Mouse (Mus musculus): ENCODE measurements around the gene Pmpca. TPM values are rescaled to one million over a fixed set of nuclear protein-coding genes. Genes with fewer than 3 reads are reported as not detected.

Pmpca gene
- 142 and 149 TPM in 2 replicates for polyA plus RNA-seq (2016; fragmentation: Nextera tagmentation; extraction: Ambion mirVana)

GRCm38 (mm10) chr2:26389154-26389690 lies at the start of gene Pmpca, which contains the start of gene Entr1:
TSS of gene Pmpca (plus strand) at chr2:26389339.
TSS of gene Entr1 (minus strand) at chr2:26389316.
- Histone ChIP-seq H3K4me1 (peaks cover 27% of the 10 kb centered on the region), H3K36me3 (peaks cover 77% of the 10 kb centered on the region), H3K9me3 (replicated peaks) (no peaks in the 10 kb centered on the region), H3K27ac (peak within 1 kb of the TSS; percentile 89), H3K27me3 (ENCODE audit: low read depth, poor library complexity, severe bottlenecking) (no peaks in the 10 kb centered on the region), H3K4me3 (peak within 1 kb of the TSS; percentile 98)
- under 1% methylated on average over 60 of the region's 60 CpGs for WGBS
- DNase-seq (ENCODE audit: low spot score) = peak; percentile 91

- Histone ChIP-seq H3K27ac (no peak overlapping the region), H3K9me3 (replicated peaks) (no peaks in the 10 kb centered on the region), H3K36me3 (peaks cover 83% of the 10 kb centered on the region), H3K27me3 (ENCODE audit: low read depth, poor library complexity, severe bottlenecking) (no peaks in the 10 kb centered on the region), H3K4me3 (no peak overlapping the region), H3K4me1 (no peaks in the 10 kb centered on the region)
- 91% methylated on average over 2 of the region's 2 CpGs for WGBS
- no peak for DNase-seq (ENCODE audit: low spot score)
Observed at GRCm38 (mm10) chr2:26341510-26341981, 47.6 kb upstream of the Pmpca start.

GRCm38 (mm10) chr2:26342044-26342443 lies 47.1 kb upstream of the Pmpca start:
- Histone ChIP-seq H3K4me1 (no peaks in the 10 kb centered on the region; the same call in 1 of the 2 replicates), H3K27ac (no peak overlapping the region; the same call in 1 of the 2 replicates), H3K4me3 (no peak overlapping the region), H3K36me3 (peaks cover 88% of the 10 kb centered on the region), H3K9me3 (replicated peaks) (no peaks in the 10 kb centered on the region), H3K27me3 (ENCODE audit: low read depth, poor library complexity, severe bottlenecking) (no peaks in the 10 kb centered on the region)
- no peak for DNase-seq (ENCODE audit: low spot score)
- WGBS = 93% methylated on average over 10 of the region's 10 CpGs

- no peak overlapping the region for H3K4me3 ChIP-seq
- peaks cover 3% of the 10 kb centered on the region; the same call in 1 of the 2 replicates for H3K4me1 ChIP-seq
- no peak for DNase-seq (ENCODE audit: low spot score)
- H3K27me3 ChIP-seq (ENCODE audit: low read depth, poor library complexity, severe bottlenecking) = no peaks in the 10 kb centered on the region
- no peak overlapping the region for H3K27ac ChIP-seq
- H3K9me3 ChIP-seq (replicated peaks) = no peaks in the 10 kb centered on the region
- 79% methylated on average over 11 of the region's 11 CpGs for WGBS
- H3K36me3 ChIP-seq = peaks cover 96% of the 10 kb centered on the region
Observed at GRCm38 (mm10) chr2:26342609-26343490, 46.3 kb upstream of the Pmpca start.

GRCm38 (mm10) chr2:26348241-26348640 lies 40.9 kb upstream of the Pmpca start:
- Histone ChIP-seq H3K9me3 (replicated peaks) (no peaks in the 10 kb centered on the region), H3K27ac (no peak overlapping the region), H3K4me3 (no peak overlapping the region), H3K36me3 (peaks cover 74% of the 10 kb centered on the region), H3K27me3 (ENCODE audit: low read depth, poor library complexity, severe bottlenecking) (no peaks in the 10 kb centered on the region), H3K4me1 (peaks cover 31% of the 10 kb centered on the region)
- 68% methylated on average over 6 of the region's 6 CpGs for WGBS
- DNase-seq (ENCODE audit: low spot score) = no peak

GRCm38 (mm10) chr2:26351358-26352290 lies 37.5 kb upstream of the Pmpca start, which contains the start of gene Dnlz:
TSS of gene Dnlz (minus strand) at chr2:26352110.
- peak; percentile 94 for DNase-seq (ENCODE audit: low spot score)
- peak within 1 kb of the TSS; percentile 93 for H3K27ac ChIP-seq
- H3K9me3 ChIP-seq (replicated peaks) = no peaks in the 10 kb centered on the region
- H3K4me1 ChIP-seq = peaks cover 33% of the 10 kb centered on the region
- WGBS = 3% methylated on average over 62 of the region's 62 CpGs
- peaks cover 40% of the 10 kb centered on the region for H3K36me3 ChIP-seq
- H3K4me3 ChIP-seq = peak within 1 kb of the TSS; percentile 82
- H3K27me3 ChIP-seq (ENCODE audit: low read depth, poor library complexity, severe bottlenecking) = no peaks in the 10 kb centered on the region

GRCm38 (mm10) chr2:26352291-26352910 lies 36.7 kb upstream of the Pmpca start:
- Histone ChIP-seq H3K27ac (peak overlapping the region; percentile 93), H3K4me1 (peaks cover 34% of the 10 kb centered on the region), H3K27me3 (ENCODE audit: low read depth, poor library complexity, severe bottlenecking) (no peaks in the 10 kb centered on the region), H3K4me3 (peak overlapping the region; percentile 82), H3K36me3 (peaks cover 32% of the 10 kb centered on the region), H3K9me3 (replicated peaks) (no peaks in the 10 kb centered on the region)
- 5% methylated on average over 36 of the region's 36 CpGs for WGBS
- peak; percentile 74 for DNase-seq (ENCODE audit: low spot score)

- Histone ChIP-seq H3K27me3 (ENCODE audit: low read depth, poor library complexity, severe bottlenecking) (no peaks in the 10 kb centered on the region), H3K4me1 (peaks cover 39% of the 10 kb centered on the region), H3K27ac (no peak overlapping the region), H3K9me3 (replicated peaks) (no peaks in the 10 kb centered on the region), H3K4me3 (peak overlapping the region; percentile 82), H3K36me3 (peaks cover 23% of the 10 kb centered on the region)
- DNase-seq (ENCODE audit: low spot score) = no peak
- WGBS = 92% methylated on average over 11 of the region's 11 CpGs
Observed at GRCm38 (mm10) chr2:26353066-26353980, 35.8 kb upstream of the Pmpca start.

- Histone ChIP-seq H3K27me3 (ENCODE audit: low read depth, poor library complexity, severe bottlenecking) (no peaks in the 10 kb centered on the region), H3K36me3 (peaks cover 12% of the 10 kb centered on the region), H3K4me3 (no peak overlapping the region), H3K9me3 (replicated peaks) (no peaks in the 10 kb centered on the region), H3K4me1 (peaks cover 37% of the 10 kb centered on the region), H3K27ac (no peak overlapping the region)
- WGBS = 87% methylated on average over 4 of the region's 4 CpGs
- DNase-seq (ENCODE audit: low spot score) = no peak
Observed at GRCm38 (mm10) chr2:26354401-26354800, 34.7 kb upstream of the Pmpca start.

GRCm38 (mm10) chr2:26356231-26356630 lies 32.9 kb upstream of the Pmpca start:
- Histone ChIP-seq H3K27me3 (ENCODE audit: low read depth, poor library complexity, severe bottlenecking) (no peaks in the 10 kb centered on the region), H3K9me3 (replicated peaks) (no peaks in the 10 kb centered on the region), H3K27ac (no peak overlapping the region), H3K36me3 (peaks cover 2% of the 10 kb centered on the region; the same call in 1 of the 2 replicates), H3K4me3 (no peak overlapping the region), H3K4me1 (peaks cover 25% of the 10 kb centered on the region)
- 88% methylated on average over 4 of the region's 4 CpGs for WGBS
- no peak for DNase-seq (ENCODE audit: low spot score)

GRCm38 (mm10) chr2:26356678-26357077 lies 32.5 kb upstream of the Pmpca start:
- H3K36me3 ChIP-seq = peaks cover 7% of the 10 kb centered on the region; the same call in 1 of the 2 replicates
- peaks cover 20% of the 10 kb centered on the region for H3K4me1 ChIP-seq
- WGBS = 77% methylated on average over 7 of the region's 7 CpGs

More at GRCm38 (mm10) chr2:26356678-26357077, 32.5 kb upstream of the Pmpca start:
- no peaks in the 10 kb centered on the region for H3K27me3 ChIP-seq (ENCODE audit: low read depth, poor library complexity, severe bottlenecking)
- H3K9me3 ChIP-seq (replicated peaks) = no peaks in the 10 kb centered on the region
- H3K4me3 ChIP-seq = no peak overlapping the region
- DNase-seq (ENCODE audit: low spot score) = no peak
- H3K27ac ChIP-seq = no peak overlapping the region

Measured in limb, embryonic 10.5 days (tissue).